Mouse (Mus musculus) gastrocnemius, adult 18-20 months (tissue): ENCODE results near the gene Cd83. TPM values are rescaled to one million over a fixed set of nuclear protein-coding genes. Genes with fewer than 3 reads are reported as not detected.

Experiments
- total RNA-seq, 2 experiments: library from RNA; stranded (reverse); gene quantifications; 2 replicates each; pipeline ENCODE4 v1.2.3; 2021

The Cd83 gene
- total RNA-seq, 2 experiments from 2014 or later, result 0.32 to 0.76 TPM

Other genes with a start within 250 kb of the Cd83 start
- gene Mcur1, start 224.6 kb upstream of the Cd83 start, total RNA-seq, result 10 to 100 TPM; 30.3 to 31.7 TPM
- not detected for gene Rnf182, start 169.1 kb upstream of the Cd83 start, total RNA-seq